Mouse (Mus musculus): ENCODE measurements around the gene Gstp3.
A peak's percentile ranks its signal among the peaks of the same experiment; 100 is the strongest.
"Not testable (repeated sequence)": the region's sequence is repeated elsewhere in the genome, so short reads cannot be mapped to it uniquely, and the experiment has no call there.

The Gstp3 gene

DNA sequence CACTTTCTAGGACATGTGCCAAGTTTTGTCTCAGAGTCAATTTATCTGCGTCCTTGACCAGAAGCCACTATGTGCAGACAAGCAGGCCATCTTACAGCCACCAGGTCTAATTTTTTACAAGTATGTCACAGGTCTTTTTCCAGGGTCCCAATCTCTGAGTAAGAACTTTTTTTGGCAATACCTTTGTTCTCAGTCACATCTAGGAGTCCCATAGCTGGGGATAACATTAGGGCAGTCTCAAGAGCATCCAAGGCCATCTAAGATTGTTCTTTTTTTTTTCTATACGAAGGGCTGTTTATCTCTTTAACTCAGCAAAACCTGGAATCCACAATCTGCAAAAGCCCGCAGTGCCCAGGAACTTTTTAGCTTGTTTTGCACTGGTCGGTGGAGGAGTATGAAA is 4.0 kb upstream of the Gstp3 start:
- DNase-seq (ENCODE audit: low read depth, low spot score) = not testable (repeated sequence)

DNA sequence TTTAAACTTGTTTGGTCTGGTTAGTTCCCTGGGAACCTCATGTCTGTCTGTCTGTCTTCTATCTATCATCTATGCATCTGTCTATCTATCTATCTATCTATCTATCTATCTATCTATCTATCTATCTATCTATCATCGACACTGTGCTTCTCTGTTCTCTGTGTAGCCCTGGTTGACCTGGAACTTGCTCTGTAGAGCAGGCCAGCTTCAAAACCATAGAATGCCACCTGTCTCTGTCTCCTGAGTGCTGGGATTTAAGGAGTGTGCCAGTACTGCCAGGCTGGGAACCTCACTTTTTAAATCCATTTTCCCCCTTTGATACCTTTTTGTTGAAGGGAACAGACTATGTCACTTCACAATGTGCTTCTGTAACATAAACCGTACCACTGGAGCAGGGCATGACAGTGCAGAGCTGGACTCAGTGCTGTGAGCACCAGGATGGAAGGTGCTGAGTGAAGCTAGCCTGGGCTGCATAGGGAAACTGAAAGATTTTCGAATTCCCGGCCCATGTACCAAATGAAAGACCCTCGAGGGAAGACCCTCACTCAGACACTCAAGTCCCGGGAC is 1.6 kb upstream of the Gstp3 start:
- no peak for DNase-seq (ENCODE audit: low read depth, low spot score)

GRCm38 (mm10) chr19:4060044-4060898 is 902 bp upstream of the Gstp3 start:
- not testable (repeated sequence) for DNase-seq (ENCODE audit: low read depth, low spot score)

GRCm38 (mm10) chr19:4058581-4058980 is 788 bp downstream of the Gstp3 start:
- no peak for DNase-seq (ENCODE audit: low read depth, low spot score)

- no peak for DNase-seq (ENCODE audit: low read depth, low spot score)
Observed at GRCm38 (mm10) chr19:4057962-4058361, 1.4 kb downstream of the Gstp3 start.

DNA sequence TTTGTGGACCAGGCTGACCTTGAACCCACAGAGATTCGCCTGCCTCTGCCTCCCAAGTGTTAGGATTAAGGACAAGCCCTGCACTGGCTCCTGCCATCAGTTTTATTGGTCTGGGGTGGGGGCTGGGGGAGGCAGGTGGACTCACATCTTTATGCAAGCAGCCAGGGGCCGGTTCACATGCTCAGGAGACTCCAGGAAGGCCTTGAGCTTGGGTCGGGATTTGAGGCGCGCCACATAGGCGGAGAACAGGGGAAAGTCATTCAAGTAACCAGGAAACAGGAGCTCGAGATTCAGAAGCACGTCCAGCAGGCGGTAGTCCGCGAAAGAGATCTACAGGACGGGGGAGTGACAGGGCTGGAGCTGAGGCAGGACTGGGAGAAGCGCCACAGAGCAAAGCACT is 2.0 kb downstream of the Gstp3 start:
- DNase-seq (ENCODE audit: low read depth, low spot score) = no peak

DNA sequence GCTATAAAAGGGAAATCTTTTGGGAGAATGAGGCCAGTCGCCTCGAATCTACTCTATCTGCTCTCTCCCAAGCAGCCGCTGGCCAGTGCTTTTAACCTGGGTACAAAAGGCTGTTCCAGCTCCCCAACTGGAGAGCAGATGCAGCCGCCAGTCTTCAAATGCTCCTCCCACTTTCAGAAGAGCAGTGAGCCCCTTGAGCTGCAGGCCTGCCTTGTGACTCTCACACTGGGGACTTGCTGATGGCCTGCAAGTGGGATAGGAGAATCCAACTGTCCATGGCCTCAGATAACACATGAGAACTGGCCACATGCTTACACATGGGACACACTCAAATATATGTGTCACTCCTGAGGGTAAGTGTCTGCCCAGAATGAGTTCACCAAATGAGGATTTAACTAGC is 2.6 kb downstream of the Gstp3 start:
- DNase-seq (ENCODE audit: low read depth, low spot score) = no peak

- no peak for DNase-seq (ENCODE audit: low read depth, low spot score)
Observed at GRCm38 (mm10) chr19:4055947-4056693, 3.2 kb downstream of the Gstp3 start.

- DNase-seq (ENCODE audit: low read depth, low spot score) = no peak
Observed at GRCm38 (mm10) chr19:4055216-4055946, 4.0 kb downstream of the Gstp3 start.

DNA sequence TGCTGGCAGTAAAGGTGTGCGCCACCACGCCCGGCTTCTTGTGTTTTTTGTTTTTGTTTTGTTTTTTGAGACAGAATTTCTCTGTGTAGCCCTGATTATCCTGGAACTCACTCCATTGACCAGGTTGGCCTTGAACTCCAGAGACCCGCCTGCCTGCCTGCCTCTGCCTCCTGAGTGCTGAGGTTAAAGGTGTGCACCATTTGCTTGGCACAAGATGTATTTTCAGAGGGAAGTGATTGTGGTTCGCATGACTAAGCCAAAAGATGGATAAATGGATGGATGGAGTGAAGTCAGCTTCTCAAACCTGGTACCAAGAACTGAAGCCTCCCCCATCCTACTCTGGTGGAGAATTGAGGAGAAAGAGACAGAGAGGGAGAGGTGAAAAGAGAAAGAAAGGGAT is 4.8 kb downstream of the Gstp3 start:
- DNase-seq (ENCODE audit: low read depth, low spot score) = no peak

- DNase-seq (ENCODE audit: low read depth, low spot score) = no peak
Observed at GRCm38 (mm10) chr19:4052516-4053030, 6.8 kb downstream of the Gstp3 start.

DNA sequence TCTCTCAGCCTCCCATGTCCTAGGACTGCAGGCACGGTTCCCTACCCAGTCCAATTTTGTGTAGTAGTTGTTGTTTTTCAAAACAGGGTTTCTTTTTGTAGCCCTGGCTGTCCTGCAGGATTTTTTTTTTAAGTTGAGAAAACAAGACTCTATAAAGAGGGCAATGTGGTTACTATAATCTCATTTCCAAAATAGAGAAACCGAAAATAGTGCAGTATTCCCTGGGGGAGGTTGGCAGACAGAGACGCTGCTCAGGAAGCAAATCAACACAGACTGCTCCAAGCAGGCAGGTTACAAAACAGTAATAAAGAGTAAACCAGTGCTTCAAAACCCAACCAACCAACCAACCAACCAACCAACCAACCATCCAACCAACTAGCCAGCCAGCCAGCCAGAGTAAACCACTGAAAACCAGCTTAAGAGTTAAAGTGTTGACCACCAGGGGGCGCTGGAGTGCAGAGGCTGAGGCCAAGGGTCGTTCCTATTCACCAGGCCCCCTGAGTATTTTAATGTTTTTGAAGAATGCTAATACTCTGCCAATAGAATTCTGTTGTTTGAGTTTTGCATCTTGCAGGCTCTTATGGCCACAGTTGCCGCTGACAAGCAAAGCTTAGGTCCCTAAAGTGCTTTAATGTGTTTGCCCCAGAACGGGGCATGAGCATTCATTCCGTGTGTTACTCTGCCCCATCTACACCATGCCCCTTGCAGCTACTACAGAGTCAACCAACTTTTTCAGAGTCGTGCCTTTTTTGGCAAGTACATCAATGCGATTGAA is 7.4 kb downstream of the Gstp3 start:
- peak; percentile 45 for DNase-seq (ENCODE audit: low read depth, low spot score)

- no peak for DNase-seq (ENCODE audit: low read depth, low spot score)
Observed at GRCm38 (mm10) chr19:4051016-4051415, 8.4 kb downstream of the Gstp3 start.

- not testable (repeated sequence) for DNase-seq (ENCODE audit: low read depth, low spot score)
Observed at GRCm38 (mm10) chr19:4049069-4049468, 10.3 kb downstream of the Gstp3 start.

DNA sequence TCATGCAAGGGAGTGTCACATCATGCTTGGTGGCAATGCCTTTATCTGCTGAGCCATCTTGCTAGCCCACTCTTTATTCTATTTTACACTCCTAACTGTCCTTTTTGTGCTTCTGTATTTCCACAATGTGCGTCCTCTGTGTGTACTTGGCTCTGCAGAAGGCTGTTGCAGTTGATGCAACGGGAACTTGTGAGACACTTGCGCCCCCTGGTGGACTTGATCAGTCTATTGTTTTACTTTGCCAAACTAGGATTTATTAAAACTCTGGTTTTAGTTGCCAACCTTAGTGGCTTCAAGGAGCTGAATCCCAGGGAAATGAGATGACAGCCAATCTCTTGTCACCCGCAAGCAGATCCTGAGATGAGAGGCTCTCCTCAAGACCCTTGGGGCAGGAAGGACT is 11.5 kb downstream of the Gstp3 start:
- DNase-seq (ENCODE audit: low read depth, low spot score) = peak; percentile 72

- no peak for DNase-seq (ENCODE audit: low read depth, low spot score)
Observed at GRCm38 (mm10) chr19:4046866-4047254, 12.5 kb downstream of the Gstp3 start.

GRCm38 (mm10) chr19:4045966-4046865 is 13.2 kb downstream of the Gstp3 start, which contains the start of gene Gstp2:
Gene Gstp2 (minus strand): TSS chr19:4046023.
- DNase-seq (ENCODE audit: low read depth, low spot score) = peak; percentile 24

- not testable (repeated sequence) for DNase-seq (ENCODE audit: low read depth, low spot score)
Observed at GRCm38 (mm10) chr19:4044109-4044508, 15.3 kb downstream of the Gstp3 start.

- no peak for DNase-seq (ENCODE audit: low read depth, low spot score)
Observed at GRCm38 (mm10) chr19:4042124-4042523, 17.2 kb downstream of the Gstp3 start.

DNA sequence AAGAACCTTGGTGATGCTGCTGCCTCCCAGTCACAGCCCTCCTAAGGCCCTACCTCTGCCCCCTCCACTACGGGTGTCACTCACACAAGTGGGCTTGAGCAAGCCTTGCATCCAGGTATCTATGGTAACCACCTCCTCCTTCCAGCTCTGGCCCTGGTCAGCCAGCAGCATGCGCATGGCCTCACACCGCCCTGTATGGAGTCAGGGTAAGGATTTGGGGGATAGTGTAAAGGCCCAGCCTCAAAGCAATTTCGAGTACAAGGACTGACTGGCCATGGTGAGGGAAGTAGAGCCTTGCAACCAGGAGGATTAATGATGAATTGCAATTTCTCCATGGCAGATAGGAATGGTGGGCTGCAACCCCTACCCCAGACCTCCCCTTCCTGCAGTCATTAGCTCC is 17.9 kb downstream of the Gstp3 start:
- not testable (repeated sequence) for DNase-seq (ENCODE audit: low read depth, low spot score)
